Mouse (Mus musculus) left cerebral cortex, adult 8-10 months (tissue): ENCODE measurements around the gene Zfyve27. TPM values are rescaled to one million over a fixed set of nuclear protein-coding genes. Genes with fewer than 3 reads are reported as not detected.
A peak's percentile ranks its signal among the peaks of the same experiment; 100 is the strongest.

ENCODE experiments used
- DNase-seq, 2 experiments: peaks; one replicate each; pipeline ENCODE4 v3.0.0; 2022; ENCODE audit warnings: low spot score in 2 of 2
- total RNA-seq, 4 experiments: library from RNA; stranded (reverse); gene quantifications; 2 replicates each; pipeline ENCODE4 v1.2.4; 2022

The Zfyve27 gene
- total RNA-seq, 4 experiments from 2014 or later, result 78.2 to 101 (median 83.5) TPM

GRCm38 (mm10) chr19:42177461-42177860 lies 13.7 kb downstream of the Zfyve27 start:
- no peak for DNase-seq

GRCm38 (mm10) chr19:42179356-42179755 lies 15.6 kb downstream of the Zfyve27 start:
- DNase-seq, result no peak

DNA sequence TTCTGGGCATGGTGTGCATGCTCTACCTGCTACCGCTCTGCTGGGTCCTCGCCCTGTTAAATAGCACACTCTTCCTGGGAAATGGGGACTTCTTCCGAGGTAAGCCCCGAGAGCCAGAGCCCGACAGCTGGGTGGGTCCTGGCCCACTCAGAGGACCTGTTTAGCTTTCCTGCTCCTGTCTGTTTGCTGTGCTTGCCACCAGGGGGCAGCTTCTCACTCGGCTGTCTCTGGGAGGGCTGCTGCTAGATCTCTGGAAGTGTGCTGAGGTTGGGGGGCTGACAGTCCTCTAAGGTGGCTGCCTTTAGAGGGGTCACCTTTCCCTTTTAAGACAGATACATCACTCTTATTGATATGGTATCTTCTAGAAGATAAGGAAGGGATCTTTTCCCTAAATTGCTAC lies 18.9 kb downstream of the Zfyve27 start:
- no peak for DNase-seq

- DNase-seq, result no peak
These were observed 26.0 kb downstream of the Zfyve27 start for GRCm38 (mm10) chr19:42189735-42190134.

GRCm38 (mm10) chr19:42190494-42190893 lies 26.7 kb downstream of the Zfyve27 start:
- no peak for DNase-seq

DNA sequence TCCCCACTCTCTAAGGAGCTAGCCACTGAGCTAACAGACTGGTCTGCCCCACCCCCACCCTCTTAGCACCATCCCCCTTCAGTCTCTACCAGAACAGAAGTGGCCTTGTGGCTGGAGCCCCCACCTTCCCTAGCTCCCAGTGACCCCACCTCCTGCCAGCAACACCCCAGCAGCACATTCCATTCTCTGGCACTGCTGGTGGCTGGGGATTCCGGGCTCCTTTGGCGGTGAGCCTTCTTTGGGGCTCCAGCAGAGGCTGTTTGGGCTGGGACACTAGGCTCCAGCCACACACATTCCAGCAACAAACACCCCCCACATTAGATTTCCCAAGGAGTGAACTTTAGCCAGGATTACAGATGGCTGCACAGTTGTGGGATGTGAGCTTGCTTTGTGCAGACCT lies 29.6 kb downstream of the Zfyve27 start:
- DNase-seq, result no peak

- no peak for DNase-seq
These were observed 32.6 kb downstream of the Zfyve27 start for GRCm38 (mm10) chr19:42196378-42196777.

DNA sequence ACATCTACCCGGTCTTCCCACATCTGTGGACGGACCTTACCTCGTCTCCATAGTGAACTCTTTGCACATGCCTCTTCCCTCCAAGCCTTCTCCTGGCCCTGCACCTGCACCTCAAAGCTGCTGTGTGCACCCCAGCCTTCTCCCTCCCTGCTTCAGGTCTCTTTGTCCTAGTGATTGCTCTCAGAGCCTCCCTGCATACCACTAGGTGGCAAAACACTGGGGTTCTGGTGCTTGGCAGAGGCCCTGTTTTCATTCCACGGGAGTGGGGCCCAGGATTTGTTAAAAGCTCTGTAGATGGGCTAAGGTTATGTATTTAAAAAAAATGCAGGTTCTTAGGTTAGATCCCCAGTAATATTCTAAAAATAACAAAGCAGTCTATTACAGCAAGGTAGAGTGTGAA lies 33.3 kb downstream of the Zfyve27 start:
- DNase-seq, result no peak

DNA sequence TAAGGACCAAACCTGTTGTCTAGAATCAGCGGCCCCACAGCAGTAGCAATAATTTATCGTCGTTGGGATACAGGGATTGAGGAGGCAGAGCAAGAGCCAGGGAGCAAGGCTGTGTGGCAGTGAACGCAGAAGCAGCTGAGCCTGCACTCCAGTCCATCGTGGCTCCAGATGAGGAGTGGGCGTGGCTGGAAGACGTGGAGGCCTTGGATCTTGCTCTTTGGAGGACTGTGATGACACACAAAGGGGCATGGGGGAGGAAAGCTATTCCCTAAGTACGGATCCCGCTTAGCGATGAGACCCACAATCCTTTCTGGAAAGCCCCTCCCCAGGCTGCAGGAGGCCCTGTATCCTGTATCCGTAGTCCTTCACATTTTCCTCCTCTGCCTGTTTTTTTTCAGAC lies 34.3 kb downstream of the Zfyve27 start:
- no peak for DNase-seq

GRCm38 (mm10) chr19:42201696-42202381 lies 38.1 kb downstream of the Zfyve27 start, which contains the start of gene Sfrp5:
Sfrp5 (minus strand) TSS chr19:42202252.
- DNase-seq, result no peak

GRCm38 (mm10) chr19:42202467-42202866 lies 38.7 kb downstream of the Zfyve27 start:
- DNase-seq, result no peak

DNA sequence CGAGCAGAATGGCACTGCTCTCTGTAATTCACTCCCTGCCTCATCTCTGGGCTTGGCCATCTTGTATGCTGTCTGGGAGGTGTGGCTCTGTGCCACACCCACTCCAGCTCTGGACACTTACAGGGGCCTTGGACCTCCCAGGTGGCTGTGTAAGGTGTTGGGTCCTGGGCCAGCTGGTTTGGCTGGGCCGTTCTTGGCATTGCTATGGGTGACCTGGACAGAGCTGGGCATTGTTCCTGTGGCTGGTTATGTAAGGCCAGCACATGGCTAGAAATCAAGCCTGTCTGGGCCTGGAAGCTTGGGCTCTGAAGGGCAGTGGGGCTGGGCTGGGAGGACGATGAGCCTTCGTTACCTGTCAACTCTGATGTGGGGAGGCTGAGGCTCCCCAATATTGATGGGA lies 40.6 kb downstream of the Zfyve27 start:
- DNase-seq, result no peak

DNA sequence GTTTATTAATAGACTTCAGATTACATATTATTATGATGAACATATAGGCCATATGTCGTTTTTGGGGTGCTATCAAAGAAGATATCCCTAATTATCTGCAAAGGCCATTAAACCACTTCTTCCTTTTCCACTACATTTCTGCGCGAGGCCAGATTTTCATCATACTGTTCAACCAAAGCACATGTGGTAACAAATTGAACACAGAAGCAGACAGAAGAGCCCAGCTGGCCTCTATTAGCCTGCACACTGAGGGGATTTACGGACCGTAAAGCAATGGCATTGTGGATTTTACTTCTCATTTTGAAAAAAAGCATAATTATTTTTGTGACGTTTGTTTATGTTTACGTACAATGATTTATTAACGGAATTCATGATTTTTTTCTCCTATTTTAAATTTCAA lies 41.5 kb downstream of the Zfyve27 start:
- DNase-seq, result no peak

DNA sequence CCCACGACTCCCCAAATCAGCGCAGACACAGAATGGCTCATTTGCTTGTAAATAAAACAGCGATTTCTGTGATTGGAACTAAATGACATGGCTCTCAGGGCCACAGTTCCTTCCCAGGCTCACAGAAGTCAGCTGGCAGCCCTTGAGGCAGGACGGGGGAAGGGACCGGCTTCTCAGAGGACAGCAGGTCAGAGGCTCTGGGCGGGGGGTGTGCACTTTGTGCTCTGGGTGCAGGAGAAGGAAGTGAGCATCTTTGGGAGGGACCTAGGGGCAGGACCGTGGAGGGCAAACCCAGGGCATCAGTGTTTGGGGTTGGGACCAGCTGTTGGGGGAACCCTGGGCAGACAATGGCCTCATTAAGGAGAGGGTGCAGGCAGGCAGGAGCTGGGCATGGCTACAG lies 45.7 kb downstream of the Zfyve27 start:
- DNase-seq, result no peak

GRCm38 (mm10) chr19:42209976-42210375 lies 46.2 kb downstream of the Zfyve27 start:
- DNase-seq, result no peak

DNA sequence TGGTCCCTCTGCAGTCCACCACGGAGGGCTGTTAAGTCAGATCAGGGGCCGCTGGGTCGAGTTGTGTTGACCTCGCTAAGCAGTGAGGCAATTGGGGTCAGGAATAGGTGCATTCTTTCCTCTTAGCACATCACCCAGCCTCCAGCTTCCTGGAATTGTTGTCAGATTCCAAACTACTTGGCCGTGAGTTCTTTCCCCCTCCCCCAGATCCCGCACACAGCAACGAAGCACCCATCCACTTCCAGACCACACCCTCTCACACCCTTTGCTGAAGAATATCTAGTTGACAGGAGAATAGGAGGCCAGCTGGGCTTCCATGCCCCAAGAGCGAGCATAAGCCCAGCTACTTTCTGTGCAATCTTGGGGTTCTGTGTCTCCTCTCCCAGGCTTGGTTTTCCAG lies 48.2 kb downstream of the Zfyve27 start:
- DNase-seq, result no peak

- DNase-seq, result no peak
These were observed 50.9 kb downstream of the Zfyve27 start for GRCm38 (mm10) chr19:42214601-42215000.

GRCm38 (mm10) chr19:42216699-42217373 lies 53.1 kb downstream of the Zfyve27 start:
- DNase-seq, result no peak

GRCm38 (mm10) chr19:42217374-42217763 lies 53.6 kb downstream of the Zfyve27 start:
- no peak for DNase-seq

GRCm38 (mm10) chr19:42226451-42226850 lies 62.7 kb downstream of the Zfyve27 start:
- peak in 1 of 2 experiments; percentile 41 for DNase-seq

DNA sequence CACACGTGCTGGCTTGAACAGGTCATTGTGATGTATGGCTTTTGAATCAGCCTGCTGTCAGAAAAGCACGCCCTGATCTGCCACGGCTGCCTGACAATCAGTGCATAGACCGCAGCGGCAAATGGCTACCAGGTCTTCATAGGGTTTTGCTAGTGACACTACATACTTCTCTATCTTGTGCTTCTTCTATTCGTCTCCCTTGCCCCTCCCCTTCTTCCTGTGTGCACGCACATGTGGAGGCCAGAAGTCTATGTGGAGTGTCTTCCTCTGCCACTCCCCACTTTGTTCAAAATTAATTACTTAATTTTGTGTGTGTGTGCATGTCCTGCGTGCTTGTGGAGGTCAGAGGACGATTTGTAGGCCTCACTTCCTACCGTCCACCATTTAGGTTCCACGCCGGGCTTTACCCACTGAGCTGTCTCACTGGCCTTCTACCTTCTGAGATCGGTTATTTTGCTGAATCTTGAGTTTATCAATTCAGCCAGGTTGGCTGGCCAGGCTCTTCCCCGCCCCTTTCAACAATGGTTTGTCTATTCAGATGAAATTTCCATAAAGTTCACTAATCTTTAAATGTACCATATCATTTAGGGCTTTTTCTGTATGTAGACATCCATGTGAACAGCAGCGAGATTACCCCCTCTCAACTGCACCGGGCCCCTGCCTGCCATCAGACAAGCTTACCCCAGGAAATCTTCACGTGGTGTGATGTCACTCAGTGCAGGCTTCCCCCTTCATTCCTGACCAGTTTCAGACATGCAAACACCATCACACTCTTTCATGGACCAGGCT lies 65.9 kb downstream of the Zfyve27 start:
- no peak for DNase-seq

- no peak for DNase-seq
These were observed 66.5 kb downstream of the Zfyve27 start for GRCm38 (mm10) chr19:42230288-42230568.

GRCm38 (mm10) chr19:42230986-42231385 lies 67.2 kb downstream of the Zfyve27 start:
- no peak for DNase-seq
